Mouse (Mus musculus): ENCODE results near the gene Bcar1. TPM values are rescaled to one million over a fixed set of nuclear protein-coding genes. Genes with fewer than 3 reads are reported as not detected.

The Bcar1 gene
- total RNA-seq, 2 experiments from 2014 or later = 47.5 to 53.7 TPM

DNA sequence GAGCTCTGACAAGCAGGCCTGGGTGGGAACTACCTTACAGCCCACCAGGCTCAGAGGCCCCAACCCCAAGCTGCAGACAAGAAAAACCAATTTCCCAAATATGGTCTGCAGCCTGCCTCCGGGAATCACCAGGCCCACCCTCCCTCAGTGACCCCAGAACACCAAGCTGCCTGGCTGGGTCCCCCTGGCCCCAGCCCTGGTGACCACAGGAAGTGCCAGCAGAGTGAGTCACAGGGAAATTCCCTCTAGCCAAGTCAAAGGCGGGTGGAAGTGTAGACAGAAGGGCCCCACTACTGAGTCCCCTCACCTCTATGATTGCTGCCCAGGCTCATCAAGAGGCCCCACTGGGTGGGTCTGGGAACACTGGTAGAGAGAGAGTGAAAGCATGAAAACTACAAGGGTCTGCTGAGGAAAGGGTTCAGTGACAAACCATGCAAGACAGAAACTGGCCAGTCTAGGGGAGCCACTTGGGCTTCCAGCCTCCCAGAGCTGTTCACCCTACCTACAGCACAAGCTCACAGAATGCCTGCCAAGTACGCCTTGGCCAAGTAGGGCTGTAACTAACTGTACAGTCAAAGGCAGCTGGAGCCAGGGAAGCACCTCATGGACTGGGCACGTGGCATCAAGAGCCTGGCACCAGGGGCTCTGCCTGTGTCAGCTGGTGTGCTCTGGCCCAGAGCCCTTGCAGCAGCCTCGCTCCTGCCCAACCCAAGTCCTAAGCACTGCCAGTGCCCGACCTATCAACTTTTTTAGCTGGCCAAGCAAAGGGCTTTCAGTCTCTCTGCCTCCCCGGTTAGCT is 17.3 kb downstream of the Bcar1 start:
- intact Hi-C loops (cut with DNase I) = no loop called here

DNA sequence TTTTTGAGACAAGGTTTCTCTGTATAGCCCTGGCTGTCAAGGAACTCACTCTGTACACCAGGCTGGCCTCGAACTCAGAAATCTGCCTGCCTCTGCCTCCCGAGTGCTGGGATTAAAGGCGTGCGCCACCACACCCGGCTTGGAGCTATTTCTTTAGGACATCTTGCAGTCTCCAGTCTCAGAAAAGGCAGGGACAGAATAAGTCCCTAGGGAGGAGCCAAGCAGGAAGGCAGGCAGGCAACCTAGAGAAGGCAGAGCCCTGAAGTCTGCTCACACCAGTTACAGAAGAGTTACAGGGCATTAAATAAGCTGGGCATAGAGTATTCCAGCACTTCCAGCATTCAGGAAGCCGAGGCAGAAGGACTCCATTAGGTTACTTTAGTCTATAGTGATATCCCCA is 18.3 kb downstream of the Bcar1 start:
- DNase-seq (ENCODE audit: low spot score in 2 of 2) = no peak
- intact Hi-C loops (cut with DNase I) = no loop called here

More for the DNA sequence above, 17.3 kb downstream of the Bcar1 start:
- DNase-seq (ENCODE audit: low spot score in 2 of 2) = peak; percentile 66 to 79

DNA sequence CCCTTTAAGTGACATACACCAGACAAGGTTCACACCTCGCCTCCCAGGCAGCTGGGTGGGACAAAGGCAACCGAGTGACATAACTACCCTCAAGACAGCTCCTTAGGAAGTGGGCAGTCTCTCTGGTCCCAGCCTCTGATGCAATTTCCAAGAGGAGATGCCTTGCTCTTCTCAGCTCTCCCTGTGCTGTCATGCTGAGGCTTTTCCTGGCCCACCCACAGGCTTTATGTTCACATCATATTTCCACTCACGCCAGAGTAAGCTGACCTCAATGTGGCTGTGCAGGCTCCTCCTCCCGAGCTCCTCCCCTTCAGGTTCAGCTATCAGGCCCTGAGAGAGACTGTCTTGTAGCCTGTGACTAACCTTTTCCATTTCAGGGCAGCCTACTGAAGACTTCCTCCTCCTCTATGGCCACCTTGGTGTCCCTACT is 23.5 kb downstream of the Bcar1 start:
- no peak for DNase-seq (ENCODE audit: low spot score in 2 of 2)
- intact Hi-C loops (cut with DNase I) = no loop called here

DNA sequence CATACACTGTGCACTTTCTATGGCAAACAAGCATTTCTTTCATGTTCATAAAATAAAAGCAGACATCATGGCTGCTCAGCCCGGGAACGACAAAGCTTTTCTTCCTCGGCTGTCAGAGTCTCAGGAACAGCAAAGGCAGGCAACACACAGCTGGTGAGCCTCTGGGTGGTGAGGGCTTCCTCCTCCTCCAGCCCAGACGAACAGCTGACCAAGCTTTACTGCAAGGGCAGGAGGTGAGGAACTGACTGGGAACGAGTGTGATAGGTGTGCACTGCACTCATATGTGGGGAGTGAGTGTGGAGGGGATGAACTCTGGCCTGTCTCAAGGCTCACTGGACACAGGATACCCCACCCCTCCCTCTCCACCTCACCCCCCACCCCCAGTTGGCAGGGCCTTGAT is 24.7 kb downstream of the Bcar1 start:
- intact Hi-C loops (cut with DNase I) = loop anchor here (5.0 kb wide), 1 partner anchor 93 kb away; no protein-coding TSS in a partner anchor
- DNase-seq (ENCODE audit: low spot score in 2 of 2) = no peak

DNA sequence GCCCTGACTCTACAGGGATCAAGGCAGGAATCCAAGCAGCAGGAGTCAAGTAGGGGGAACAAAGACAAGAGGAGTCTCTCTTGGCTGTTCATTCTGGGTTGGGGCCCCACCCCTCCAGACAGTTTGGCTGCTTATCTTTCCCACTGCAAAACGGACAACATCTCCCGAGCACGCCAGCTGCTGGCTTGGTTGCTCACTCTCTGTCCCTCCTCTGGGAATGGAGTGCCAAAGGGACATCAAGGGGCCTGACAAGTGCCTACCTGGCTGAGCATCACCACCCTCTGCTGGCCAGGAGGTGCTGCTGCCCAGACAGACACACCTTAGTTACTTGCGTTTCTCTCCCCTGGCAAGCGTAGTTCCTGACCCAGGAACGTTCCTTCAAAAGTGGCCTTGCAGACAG is 25.7 kb downstream of the Bcar1 start:
- intact Hi-C loops (cut with DNase I) = loop anchor here (5.0 kb wide), 1 partner anchor 94 kb away; no protein-coding TSS in a partner anchor
- DNase-seq (ENCODE audit: low spot score in 2 of 2) = peak in 1 of 2 experiments; percentile 10

DNA sequence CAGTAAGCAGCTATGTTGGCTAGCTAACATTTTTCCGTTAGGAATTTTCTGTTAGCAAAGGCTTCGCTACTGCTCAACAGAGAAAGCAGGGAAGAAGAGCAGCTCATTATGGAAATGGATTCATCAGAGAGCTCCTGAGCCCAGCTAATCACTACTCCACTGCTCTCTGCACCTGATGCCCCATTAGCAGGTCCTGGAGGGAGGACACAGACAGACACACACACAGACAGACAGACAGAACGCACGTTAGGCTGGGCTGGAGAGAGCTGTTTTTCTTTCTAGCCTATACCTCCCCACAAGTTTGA is 26.2 kb downstream of the Bcar1 start:
- intact Hi-C loops (cut with DNase I) = loop anchor here (5.0 kb wide), 1 partner anchor 95 kb away; no protein-coding TSS in a partner anchor
- DNase-seq (ENCODE audit: low spot score in 2 of 2) = peak in 1 of 2 experiments; percentile 23

DNA sequence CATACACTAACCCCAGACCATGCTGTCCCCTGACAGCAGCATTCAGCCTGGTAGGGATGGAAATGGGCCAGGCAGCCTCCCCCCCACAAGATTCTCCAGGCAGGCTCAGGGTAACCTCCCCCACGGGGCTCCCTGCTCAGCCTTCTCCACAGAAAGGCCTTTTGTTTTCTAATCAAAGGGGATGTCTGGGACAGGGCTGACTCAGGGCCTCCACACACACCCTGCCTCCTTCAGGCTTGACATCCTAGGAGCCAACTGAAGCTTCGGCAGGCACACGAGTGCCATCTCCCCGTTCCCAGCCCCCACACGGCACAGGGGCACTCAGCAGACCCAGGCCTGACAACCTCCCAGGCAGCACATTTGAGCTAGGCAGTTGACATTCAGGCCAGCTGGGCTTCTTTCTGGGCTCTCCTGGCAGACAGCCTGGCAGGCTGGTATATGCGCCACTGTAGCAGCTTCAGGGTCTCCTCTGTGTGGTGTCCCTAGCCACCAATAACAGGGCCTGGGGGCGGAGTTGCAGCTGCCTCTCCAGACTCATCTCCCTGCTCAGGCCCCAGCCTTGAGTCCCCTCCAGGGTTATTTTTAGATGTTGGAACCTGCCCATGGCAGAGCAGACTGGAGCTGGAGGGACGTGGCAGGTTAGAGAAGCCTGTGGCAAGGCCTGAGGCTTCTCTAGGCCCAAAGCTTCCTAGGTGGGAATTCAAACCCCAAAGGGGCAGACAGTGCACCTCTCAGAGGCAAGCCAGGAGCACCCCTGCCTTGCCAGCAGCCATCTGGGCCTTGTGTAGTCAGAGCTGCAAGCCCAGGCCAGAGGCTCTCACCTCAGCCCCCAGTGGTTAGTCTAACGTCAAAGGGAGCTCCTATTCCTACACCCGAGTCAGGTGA is 26.8 kb downstream of the Bcar1 start:
- intact Hi-C loops (cut with DNase I) = loop anchor here (5.0 kb wide), 1 partner anchor 95 kb away; no protein-coding TSS in a partner anchor
- peak; percentile 75 to 93 for DNase-seq (ENCODE audit: low spot score in 2 of 2)

DNA sequence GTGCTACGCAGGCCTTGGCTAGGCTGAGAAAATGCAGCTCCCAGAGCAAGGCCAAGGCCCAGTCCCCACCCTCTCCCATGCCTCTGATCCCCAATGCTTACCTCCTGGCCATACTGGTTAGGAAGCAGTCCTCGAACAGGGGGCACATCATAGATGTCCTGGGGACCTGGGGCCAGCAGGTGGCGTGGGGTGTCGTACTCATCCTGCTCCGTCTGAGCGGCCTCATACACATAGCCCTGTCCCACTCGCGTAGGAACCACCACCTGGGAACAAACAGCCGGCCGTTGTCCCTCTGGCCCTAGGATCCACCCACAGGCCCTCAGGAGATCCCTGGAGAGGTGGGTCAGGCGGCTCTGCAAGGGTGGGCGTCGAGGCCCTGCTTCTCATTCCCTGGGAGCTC is 28.1 kb downstream of the Bcar1 start:
- DNase-seq (ENCODE audit: low spot score in 2 of 2) = peak in 1 of 2 experiments; percentile 9
- intact Hi-C loops (cut with DNase I) = loop anchor here (5.0 kb wide), 1 partner anchor 97 kb away; no protein-coding TSS in a partner anchor

DNA sequence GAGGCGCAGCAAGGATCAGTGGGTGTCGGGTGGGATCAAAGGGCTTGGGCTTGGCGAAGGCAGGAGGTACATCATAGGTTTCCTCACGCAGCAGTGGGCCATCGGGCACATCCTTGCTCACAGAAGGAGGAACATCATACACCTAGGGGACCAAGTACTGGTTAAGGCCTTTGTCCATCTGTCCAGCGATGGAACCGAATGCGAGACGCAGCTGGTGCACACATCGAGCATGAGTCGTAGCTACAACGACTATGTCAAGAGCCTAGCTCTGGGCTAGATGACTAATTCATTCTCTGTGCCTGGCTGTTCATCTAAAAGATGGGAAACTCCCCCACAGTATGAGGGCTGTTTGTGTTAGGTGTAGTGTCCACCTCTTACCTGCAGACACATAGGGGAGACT is 29.3 kb downstream of the Bcar1 start:
- DNase-seq (ENCODE audit: low spot score in 2 of 2) = no peak
- intact Hi-C loops (cut with DNase I) = no loop called here

DNA sequence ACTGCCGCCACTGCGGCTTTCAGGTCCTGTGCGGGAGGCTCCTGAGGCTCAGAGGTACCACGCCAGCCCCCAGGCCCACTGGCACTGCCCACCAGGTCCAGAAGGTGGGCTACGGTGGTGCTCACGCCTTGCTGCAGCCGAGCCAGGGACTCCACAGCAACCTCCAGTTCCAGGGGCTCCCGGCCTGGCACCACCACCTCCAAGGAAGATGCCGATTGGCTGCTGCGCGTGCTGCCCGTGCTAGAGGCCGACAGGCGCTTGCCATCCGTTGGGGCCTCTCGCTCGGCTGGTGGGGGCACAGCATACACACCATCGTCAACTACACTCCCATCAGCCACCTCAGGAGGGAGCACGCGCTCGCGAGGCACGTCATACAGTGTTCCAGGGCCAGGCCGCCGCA is 29.8 kb downstream of the Bcar1 start:
- intact Hi-C loops (cut with DNase I) = no loop called here
- peak in 1 of 2 experiments; percentile 8 for DNase-seq (ENCODE audit: low spot score in 2 of 2)

DNA sequence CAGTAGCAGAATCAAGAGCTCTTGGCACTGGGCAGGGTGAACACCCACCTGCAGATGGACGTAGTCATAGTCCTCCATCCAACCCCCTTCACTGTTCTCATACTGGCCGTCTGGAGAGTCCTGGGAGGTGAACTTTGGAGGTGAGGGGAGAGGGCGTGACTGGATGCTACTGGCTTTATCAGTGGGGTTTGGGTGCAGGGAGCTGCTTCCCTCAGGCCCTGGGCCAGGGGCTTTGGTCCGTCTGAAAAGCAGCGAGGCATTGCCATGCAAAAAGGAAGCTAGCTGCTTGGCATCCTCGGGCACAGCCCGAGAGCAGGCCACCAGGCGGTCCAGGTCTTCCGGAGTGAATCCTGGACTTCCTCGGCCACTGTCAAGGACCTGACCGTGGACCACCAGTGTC is 30.3 kb downstream of the Bcar1 start:
- DNase-seq (ENCODE audit: low spot score in 2 of 2) = no peak
- intact Hi-C loops (cut with DNase I) = no loop called here

DNA sequence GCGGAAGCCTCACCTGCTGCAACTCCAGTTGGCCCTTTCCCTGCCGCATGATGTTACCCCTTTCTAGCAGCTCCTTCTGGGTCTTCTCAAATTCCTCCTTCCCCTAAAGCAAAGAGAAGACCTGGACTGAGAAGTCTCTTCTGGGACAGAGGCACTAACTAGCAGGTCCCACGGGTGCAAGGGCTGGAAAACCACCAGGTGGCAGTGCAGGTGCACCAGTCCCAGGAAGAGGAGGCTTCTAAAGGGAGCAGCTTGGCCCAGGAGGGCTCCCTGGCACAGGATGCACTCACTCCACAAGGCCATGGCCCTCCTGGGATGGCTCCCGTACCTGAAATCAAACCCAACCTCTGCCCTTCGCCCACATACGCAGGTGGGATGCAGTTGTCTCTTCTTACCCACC is 31.0 kb downstream of the Bcar1 start:
- intact Hi-C loops (cut with DNase I) = no loop called here
- peak; percentile 66 to 70 for DNase-seq (ENCODE audit: low spot score in 2 of 2)

DNA sequence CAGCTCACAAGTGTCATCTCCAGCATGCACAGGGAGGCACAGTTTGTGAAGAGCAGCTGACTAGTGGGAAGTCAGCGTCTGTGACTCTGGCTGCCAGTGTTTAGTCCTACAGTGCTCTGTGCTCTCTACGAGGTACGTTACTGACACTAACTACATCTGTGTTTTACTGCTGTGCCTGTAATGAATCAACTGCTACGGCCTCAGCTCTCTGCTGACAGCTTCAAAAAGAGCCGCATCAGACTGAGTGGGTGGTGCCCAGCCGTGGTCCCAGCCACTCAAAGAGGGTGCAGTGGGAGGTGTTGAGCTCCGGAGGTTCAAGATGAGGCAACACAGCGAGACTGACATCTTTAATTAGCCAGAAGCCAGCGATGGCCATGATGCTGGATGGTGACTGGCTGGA is 31.5 kb downstream of the Bcar1 start:
- intact Hi-C loops (cut with DNase I) = no loop called here
- peak in 1 of 2 experiments; percentile 42 for DNase-seq (ENCODE audit: low spot score in 2 of 2)

DNA sequence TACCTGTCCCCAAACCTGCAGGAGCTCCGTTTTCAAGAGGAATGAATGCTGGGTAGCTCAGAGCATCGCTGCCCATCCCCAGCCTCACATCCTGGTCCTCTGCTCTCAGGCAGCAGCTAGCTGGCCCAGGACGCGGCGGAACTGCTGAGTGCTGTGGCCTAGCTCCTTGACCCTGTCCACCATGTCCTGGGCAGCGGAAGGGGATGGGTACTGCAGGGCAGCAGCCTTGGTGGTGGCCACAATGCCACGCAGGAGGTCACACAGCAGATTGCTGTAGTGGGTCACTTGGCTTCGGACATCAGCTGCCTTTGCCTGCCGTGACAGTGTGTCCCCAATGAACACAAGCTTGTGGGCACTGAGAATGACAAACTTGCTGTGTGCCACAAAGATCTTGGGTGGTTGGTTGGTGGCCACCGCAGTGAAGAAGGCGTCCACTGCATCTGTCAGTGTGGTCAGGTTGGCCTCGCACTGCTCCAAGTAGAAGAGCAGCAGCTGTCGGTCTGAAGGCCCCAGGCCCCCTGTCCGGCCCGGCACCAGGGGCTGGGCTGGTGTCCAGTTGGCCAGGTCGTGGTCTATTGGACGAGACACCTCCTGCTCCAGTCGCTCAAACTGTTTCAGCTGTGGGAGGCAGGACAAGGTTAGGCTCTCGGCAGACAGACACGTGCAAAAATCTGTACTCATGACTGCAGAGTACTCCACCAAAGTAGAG is 32.7 kb downstream of the Bcar1 start:
- no peak for DNase-seq (ENCODE audit: low spot score in 2 of 2)
- intact Hi-C loops (cut with DNase I) = no loop called here

DNA sequence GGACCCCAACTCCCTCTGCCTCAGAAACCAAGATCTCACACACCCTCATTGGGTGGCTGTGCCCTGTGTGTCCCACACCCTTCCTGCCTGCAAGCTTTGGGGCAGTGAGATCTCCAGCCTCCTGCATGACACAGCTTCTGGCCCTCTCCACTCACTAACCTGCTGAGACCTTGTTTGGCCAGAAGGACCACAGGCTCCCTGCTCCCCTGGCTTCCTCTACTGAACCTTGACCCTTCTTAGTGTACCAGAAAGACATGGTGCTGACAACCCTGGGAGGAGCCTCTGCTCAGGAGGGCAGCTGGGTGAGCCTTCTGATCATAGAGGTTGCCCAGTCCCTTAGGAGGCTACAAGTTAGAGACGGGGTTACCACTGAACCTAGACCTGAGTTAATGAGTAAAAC is 34.4 kb downstream of the Bcar1 start:
- no peak for DNase-seq (ENCODE audit: low spot score in 2 of 2)
- intact Hi-C loops (cut with DNase I) = no loop called here

DNA sequence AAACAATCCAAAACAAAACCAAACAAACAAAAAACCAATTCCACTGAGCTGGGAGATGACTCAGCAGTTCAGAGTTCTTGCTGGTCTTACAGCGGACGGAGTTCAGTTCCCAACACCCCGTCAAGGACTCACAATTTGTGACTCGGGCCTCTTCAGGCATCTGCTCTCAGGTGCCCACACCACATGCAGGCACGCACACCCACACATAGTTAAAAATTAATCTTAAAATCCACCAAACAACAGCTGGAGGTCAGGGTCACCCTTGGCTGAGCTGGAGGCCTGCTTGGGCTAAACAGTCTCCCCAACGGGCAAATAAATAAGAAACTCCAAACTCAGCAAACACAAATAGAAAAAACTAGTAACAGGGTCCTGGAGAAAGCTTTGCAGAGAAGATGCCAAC is 35.3 kb downstream of the Bcar1 start:
- no peak for DNase-seq (ENCODE audit: low spot score in 2 of 2)
- intact Hi-C loops (cut with DNase I) = no loop called here

DNA sequence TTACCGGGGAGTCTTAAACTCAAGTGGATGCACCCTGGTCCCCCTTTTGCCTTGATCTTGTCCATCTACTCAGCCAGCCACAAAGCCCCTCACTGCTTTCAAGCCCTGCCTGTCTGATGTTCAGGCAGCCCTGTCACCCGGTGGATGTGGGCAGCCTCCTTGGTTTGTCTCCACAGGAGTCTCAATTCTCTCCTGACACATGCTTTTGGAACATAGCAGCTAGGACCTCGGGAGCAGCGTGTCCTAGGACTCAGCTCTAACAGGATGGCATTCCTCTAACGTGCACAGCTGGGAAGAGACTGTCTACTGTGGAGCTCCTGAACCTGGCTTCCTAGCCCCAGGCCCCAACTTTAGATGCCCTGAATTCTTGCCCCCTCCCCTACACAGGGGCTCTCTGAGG is 37.9 kb downstream of the Bcar1 start:
- intact Hi-C loops (cut with DNase I) = no loop called here
- DNase-seq (ENCODE audit: low spot score in 2 of 2) = no peak

DNA sequence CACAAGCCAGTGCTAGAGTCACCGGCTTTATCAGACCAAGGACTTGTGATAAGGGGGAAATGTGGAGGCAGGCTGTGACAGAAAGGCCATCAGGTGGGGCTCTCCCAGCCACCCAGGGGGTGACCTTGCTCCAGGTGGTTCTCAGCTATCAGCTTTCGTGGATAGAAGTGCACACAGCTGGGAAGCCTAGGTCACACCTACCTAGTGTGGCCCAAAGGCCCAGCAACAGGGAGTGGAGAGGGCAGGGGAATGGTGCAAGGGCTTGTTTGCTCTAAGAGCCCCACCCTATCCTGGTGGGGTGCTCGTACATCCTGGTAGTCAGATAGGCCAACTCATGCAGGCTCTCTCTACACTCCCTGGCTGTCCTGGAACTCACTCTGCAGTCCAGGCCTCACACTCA is 38.4 kb downstream of the Bcar1 start:
- intact Hi-C loops (cut with DNase I) = no loop called here
- no peak for DNase-seq (ENCODE audit: low spot score in 2 of 2)

DNA sequence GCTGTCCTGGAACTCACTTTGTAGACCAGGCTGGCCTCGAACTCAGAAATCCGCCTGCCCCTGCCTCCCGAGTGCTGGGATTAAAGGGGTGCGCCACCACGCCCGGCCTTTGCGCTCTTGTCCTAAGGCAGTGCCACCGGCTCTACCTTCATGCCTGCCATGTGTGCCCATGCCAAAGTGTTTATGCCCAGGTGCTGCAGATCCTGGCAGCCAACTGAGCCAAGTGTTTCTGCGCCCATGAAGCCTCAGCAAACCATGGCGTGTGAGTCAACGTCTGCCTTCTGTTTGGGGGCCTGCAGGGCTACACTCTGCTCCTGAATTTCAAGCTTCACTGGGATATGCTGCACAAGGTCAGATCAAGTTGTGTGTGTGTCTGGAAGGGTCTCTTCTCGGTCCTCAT is 39.0 kb downstream of the Bcar1 start:
- intact Hi-C loops (cut with DNase I) = no loop called here
- DNase-seq (ENCODE audit: low spot score in 2 of 2) = no peak

DNA sequence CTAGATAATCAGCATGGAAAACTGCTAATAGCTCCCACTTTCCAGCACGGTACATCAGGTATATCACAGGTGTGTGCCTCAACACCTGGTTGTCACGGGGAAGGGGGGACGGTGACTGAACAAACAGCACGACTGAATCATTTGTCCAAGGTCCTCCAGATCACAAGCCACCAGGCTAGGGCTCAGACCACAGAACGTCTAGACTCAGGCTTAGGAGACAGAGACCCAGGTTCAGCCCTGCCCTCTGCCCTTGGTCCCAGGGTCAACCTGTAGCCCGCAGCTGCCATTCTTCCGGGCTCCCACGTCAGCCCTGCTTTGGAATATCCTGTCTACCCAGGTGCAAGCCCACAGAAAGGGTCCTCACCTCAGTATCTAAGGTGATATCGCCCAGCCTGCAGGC is 42.2 kb downstream of the Bcar1 start:
- intact Hi-C loops (cut with DNase I) = no loop called here
- DNase-seq (ENCODE audit: low spot score in 2 of 2) = no peak
